Mouse (Mus musculus): ENCODE data around the gene Wnt7b. TPM values are rescaled to one million over a fixed set of nuclear protein-coding genes. Genes with fewer than 3 reads are reported as not detected.

Gene Wnt7b
- polyA plus RNA-seq, 1 experiment from 2014 or later, result 20.2 TPM

DNA sequence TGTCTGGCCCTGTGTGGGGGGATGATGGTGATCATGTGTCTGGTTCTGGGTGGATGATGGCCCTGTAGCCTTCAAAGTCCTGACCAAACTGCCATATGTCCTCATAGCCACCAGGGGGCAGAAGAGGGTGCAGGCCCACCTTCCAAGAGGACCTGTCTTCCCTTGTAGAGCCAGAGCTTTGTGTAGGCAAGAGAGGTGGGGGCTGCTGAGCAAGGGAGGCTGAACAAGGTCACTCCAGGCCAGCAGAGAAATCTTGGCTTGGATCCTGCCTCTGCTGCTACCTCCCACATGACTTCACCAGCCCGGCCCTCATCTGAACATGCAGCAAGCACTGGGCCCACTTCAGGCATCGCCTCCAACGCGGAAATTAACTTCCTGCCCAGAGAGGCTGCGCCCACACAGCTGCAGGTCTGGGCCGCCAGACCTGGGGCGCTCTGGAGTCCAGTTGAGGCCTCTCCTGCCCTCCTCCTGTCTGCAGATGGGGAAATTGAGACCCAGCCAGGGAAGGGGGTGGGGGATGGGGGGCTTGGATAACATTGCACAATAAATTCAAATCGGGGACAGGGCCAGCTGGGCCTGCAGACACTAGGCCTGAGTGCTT, 28.4 kb upstream of the Wnt7b start:
- Histone ChIP-seq H3K36me3 (no peaks in the 10 kb centered on the region), H3K4me2 (peak overlapping the region; percentile 17), H3K27me3 (replicated peaks) (no peaks in the 10 kb centered on the region), H3K9me3 (replicated peaks) (no peaks in the 10 kb centered on the region), H3K9ac (replicated peaks) (0 out of 2 replicates have a peak overlapping the region, but pooled peaks have one; percentile 26), H3K4me3 (replicated peaks) (no peak overlapping the region), H3K27ac (replicated peaks) (peak overlapping the region; percentile 83), H3K4me1 (peaks cover 50% of the 10 kb centered on the region)
- ATAC-seq (ENCODE audit: low FRiP score), result peak; percentile 66
- WGBS, result 30% methylated on average over 8 of the region's 8 CpGs

DNA sequence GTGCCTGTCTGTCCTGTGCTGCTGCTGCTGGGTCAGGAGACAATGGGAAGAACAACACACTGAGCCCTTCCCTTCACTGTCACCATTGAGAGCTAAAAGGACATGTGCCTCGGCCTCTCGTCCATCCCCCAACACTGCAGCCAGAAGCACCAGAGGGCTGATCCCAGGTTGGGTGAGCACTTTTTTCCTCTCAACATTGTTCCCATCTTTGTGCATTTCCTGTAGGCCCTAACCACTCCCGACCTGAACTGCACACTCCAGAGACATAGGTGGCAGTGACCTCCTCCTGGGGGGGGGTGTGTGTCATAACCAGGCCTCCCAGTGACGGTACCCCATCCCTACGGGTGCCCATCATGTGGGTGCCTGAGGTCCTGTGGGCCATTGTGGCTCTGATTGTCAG, 27.8 kb upstream of the Wnt7b start:
- no peak overlapping the region for H3K4me3 ChIP-seq (replicated peaks)
- no peak overlapping the region for H3K4me2 ChIP-seq
- 70% methylated on average over 5 of the region's 5 CpGs for WGBS
- no peaks in the 10 kb centered on the region for H3K9me3 ChIP-seq (replicated peaks)
- peak overlapping the region; percentile 83 for H3K27ac ChIP-seq (replicated peaks)
- H3K4me1 ChIP-seq, result peaks cover 45% of the 10 kb centered on the region
- ATAC-seq (ENCODE audit: low FRiP score), result 0 out of 2 replicates have a peak, but pooled peaks have one; percentile 7
- H3K9ac ChIP-seq (replicated peaks), result no peak overlapping the region
- no peaks in the 10 kb centered on the region for H3K27me3 ChIP-seq (replicated peaks)
- no peaks in the 10 kb centered on the region for H3K36me3 ChIP-seq

DNA sequence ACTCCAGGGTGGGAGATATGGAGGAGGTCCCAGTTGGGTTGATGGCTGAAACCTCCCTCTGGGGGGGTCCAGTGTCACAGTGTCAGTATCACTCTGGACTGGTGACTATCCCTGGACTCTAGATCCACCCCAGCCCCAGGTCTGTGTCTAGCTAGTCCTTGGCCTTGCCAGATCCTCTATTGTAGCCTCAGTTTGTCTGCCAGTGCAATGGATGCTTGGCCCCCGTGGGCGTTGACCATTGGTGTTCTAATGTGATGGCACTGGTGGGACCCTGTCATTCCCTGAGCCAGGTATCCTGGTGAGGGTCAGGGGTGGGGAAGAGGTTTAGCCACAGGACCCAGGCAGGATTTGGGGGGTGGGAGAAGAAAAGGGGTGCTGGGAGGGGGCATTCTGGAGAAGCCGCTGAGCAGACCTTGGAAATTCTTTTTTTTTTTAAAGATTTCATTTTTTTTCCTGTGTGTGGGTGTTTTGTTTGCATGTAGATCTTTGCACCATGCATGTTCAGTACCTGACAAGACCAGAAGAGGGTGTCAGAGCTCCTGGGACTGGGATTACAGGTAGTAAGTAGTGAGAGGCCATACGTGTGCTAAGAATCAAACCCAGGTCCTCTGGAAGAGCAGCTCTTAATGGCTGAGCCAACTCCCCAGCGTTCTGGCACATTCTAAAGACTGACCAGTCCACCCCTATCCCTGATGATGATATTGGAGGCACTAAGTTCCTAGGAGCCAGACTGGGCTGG, 27.2 kb upstream of the Wnt7b start:
- 85% methylated on average over 5 of the region's 5 CpGs for WGBS
- no peak for ATAC-seq (ENCODE audit: low FRiP score)
- H3K27me3 ChIP-seq (replicated peaks), result no peaks in the 10 kb centered on the region
- peaks cover 38% of the 10 kb centered on the region for H3K4me1 ChIP-seq
- no peak overlapping the region for H3K9ac ChIP-seq (replicated peaks)
- H3K27ac ChIP-seq (replicated peaks), result no peak overlapping the region
- H3K36me3 ChIP-seq, result no peaks in the 10 kb centered on the region
- H3K4me3 ChIP-seq (replicated peaks), result no peak overlapping the region
- no peak overlapping the region for H3K4me2 ChIP-seq
- H3K9me3 ChIP-seq (replicated peaks), result no peaks in the 10 kb centered on the region

DNA sequence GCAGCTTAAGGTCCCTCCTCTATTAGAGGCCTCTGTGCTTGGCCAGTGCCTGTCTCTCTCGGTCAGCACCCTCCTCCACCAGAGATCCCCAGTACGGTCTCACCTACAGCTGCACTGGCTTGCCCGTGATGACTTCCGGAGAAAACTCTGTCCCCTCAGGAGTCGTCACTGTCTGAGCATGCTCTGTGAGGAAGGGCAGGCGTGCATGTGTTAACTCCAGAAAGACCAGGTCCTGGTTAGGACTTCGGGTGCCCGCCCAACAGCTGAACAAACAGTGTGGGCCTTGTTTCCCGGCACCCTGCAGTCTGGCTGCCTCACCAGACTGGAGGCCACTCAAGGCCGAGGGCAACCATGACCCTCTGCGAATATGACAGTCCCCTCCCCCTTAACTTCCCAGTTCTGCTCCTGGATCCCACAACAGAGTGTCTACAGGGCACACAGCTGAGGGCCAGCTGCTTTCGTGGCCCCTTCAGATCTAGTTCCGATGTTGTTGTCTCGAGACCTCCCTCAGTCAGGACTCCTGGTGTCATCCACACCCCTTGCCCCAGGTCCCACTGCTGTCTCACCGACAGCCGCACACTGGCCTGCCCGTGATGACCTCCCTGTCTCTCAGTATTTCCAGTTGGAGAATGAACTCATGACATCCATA, 23.8 kb upstream of the Wnt7b start:
- Histone ChIP-seq H3K4me1 (peaks cover 15% of the 10 kb centered on the region), H3K36me3 (no peaks in the 10 kb centered on the region), H3K4me3 (replicated peaks) (no peak overlapping the region), H3K27ac (replicated peaks) (no peak overlapping the region), H3K9me3 (replicated peaks) (no peaks in the 10 kb centered on the region), H3K9ac (replicated peaks) (no peak overlapping the region), H3K27me3 (replicated peaks) (no peaks in the 10 kb centered on the region), H3K4me2 (peak overlapping the region; percentile 38)
- 58% methylated on average over 17 of the region's 17 CpGs for WGBS
- ATAC-seq (ENCODE audit: low FRiP score), result no peak

DNA sequence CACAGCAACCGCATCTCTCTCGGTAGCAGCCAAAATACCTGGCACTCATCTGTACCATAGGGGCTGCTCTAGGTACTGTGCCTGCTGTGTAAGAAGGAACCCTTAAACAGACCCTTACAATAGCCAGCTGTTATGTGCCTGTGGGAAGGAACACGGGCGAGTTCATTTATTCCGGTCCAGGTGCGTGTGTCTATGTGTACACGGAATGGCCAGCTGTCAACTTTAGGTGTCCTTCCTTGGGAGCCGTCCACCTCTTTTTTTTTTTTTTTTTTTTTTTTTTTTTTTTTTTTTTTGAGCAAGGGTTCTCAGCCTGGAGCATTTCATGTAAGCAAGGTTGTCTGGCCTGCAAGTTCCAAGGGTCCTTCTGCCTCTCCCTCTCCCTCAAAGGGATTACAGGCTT, 22.7 kb upstream of the Wnt7b start:
- H3K4me1 ChIP-seq, result peaks cover 11% of the 10 kb centered on the region; the same call in 1 of the 2 replicates
- H3K9ac ChIP-seq (replicated peaks), result no peak overlapping the region
- WGBS, result 83% methylated on average over 8 of the region's 8 CpGs
- H3K27me3 ChIP-seq (replicated peaks), result no peaks in the 10 kb centered on the region
- no peak overlapping the region for H3K4me3 ChIP-seq (replicated peaks)
- no peaks in the 10 kb centered on the region for H3K9me3 ChIP-seq (replicated peaks)
- H3K36me3 ChIP-seq, result no peaks in the 10 kb centered on the region
- H3K4me2 ChIP-seq, result no peak overlapping the region
- no peak for ATAC-seq (ENCODE audit: low FRiP score)
- H3K27ac ChIP-seq (replicated peaks), result no peak overlapping the region

DNA sequence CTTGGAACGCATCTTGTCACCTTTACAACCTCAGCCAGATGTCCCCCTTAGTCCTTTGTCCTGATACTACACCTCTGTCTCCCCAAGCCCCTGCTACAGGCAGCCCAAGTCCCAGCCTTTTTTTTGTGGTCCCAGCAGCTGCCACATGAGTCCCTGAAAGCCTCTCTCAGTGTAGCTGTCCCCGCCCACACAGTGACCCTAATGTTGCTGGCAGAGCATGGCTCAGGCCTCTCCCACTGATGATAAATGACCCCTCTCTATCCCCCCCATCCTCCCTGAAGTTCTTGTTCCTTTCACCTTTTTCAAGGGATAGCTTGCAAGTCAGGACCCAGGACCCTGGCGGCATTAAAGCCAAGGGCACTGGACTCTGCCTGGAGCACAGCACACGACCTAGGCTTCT, 22.2 kb upstream of the Wnt7b start:
- no peak overlapping the region for H3K27ac ChIP-seq (replicated peaks)
- WGBS, result 67% methylated on average over 4 of the region's 4 CpGs
- H3K27me3 ChIP-seq (replicated peaks), result no peaks in the 10 kb centered on the region
- no peaks in the 10 kb centered on the region for H3K36me3 ChIP-seq
- ATAC-seq (ENCODE audit: low FRiP score), result no peak
- H3K9ac ChIP-seq (replicated peaks), result no peak overlapping the region
- no peaks in the 10 kb centered on the region for H3K9me3 ChIP-seq (replicated peaks)
- H3K4me3 ChIP-seq (replicated peaks), result no peak overlapping the region
- no peak overlapping the region for H3K4me2 ChIP-seq
- peaks cover 15% of the 10 kb centered on the region for H3K4me1 ChIP-seq

DNA sequence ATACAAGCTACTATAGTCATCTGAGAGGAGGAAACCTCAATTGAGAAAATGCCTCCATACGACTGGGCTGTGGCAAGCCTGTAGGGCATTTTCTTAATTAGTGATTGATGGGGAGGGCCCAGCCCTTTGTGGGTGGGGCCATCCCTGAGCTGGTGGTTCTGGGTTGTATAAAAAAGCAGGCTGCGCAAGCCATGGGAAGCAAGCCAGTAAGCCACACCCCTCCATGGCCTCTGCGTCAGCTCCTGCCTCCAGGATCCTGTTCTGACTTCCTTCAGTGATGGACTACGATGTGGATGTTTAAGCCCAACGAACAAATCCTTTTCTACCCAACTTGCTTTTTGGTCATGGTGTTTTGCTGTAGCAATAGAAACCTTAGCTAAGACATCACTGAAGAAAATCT, 21.1 kb upstream of the Wnt7b start:
- H3K9me3 ChIP-seq (replicated peaks), result no peaks in the 10 kb centered on the region
- ATAC-seq (ENCODE audit: low FRiP score), result no peak
- H3K4me2 ChIP-seq, result no peak overlapping the region
- H3K4me3 ChIP-seq (replicated peaks), result no peak overlapping the region
- peaks cover 17% of the 10 kb centered on the region for H3K4me1 ChIP-seq
- H3K27me3 ChIP-seq (replicated peaks), result no peaks in the 10 kb centered on the region
- 46% methylated on average over 5 of the region's 5 CpGs for WGBS
- H3K9ac ChIP-seq (replicated peaks), result no peak overlapping the region
- no peaks in the 10 kb centered on the region for H3K36me3 ChIP-seq
- H3K27ac ChIP-seq (replicated peaks), result no peak overlapping the region

DNA sequence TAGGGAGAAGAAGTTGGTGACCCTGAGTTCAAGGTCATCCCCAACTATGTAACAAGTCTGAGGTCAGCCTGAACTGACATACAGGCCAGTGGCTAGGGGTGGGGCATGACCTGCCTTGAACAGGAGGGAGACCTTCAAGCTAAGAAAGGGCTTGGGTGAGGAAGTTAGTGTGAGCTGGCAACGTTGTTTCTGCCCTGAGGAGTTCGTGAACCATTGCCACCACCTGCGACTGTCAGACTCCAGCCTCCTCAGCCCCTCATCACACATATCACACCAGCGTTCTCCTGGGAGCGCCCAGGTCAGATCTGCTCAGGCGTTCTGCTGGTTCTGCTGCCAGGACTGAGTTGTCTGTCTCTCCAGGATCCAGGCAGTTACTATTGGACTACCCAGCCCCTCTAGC, 20.5 kb upstream of the Wnt7b start:
- Histone ChIP-seq H3K4me2 (no peak overlapping the region), H3K9ac (replicated peaks) (no peak overlapping the region), H3K4me1 (peaks cover 17% of the 10 kb centered on the region), H3K27ac (replicated peaks) (no peak overlapping the region), H3K4me3 (replicated peaks) (no peak overlapping the region), H3K36me3 (no peaks in the 10 kb centered on the region), H3K9me3 (replicated peaks) (no peaks in the 10 kb centered on the region), H3K27me3 (replicated peaks) (no peaks in the 10 kb centered on the region)
- ATAC-seq (ENCODE audit: low FRiP score), result no peak
- WGBS, result 85% methylated on average over 6 of the region's 6 CpGs

DNA sequence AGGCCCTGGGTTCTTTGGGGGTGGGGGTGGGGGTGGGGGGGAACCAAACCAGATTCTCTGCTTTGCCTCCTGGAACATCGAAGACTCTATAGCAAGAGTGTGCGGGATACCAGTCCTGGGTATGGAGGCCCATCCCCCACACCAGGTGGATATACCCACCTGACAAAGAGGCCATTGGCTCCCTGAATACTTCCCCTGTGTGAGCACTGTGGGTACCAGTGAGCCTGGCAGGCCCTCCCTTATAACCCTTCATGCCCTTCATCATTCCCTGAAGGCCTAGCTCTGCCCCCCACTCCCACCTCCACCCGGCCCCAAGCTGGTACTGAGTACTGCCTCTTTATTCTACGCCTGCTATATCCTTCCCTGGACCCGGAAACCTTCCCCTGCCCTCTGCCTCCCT, 19.7 kb upstream of the Wnt7b start:
- H3K4me3 ChIP-seq (replicated peaks), result no peak overlapping the region

DNA sequence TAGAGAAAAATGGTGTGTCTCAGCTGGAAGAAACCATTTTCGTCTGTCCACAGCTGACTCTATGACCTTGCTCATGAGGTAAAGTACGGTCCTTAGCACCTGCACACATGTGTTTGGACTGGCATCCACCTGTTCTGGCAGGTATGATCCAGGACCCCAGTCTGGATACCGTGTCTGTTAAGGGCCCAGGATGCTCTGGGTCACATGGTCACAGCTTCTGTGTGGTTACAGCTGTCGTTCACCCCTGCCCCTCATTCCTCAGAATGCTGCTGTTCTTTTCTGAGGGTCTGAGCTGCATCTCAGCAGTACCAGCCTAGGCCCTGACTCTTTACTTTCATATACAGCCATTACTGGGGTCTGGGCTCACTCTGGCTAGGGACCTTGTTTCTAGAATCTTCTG, 18.9 kb upstream of the Wnt7b start:
- Histone ChIP-seq H3K4me2 (no peak overlapping the region), H3K9me3 (replicated peaks) (no peaks in the 10 kb centered on the region), H3K4me3 (replicated peaks) (no peak overlapping the region), H3K36me3 (no peaks in the 10 kb centered on the region), H3K27ac (replicated peaks) (no peak overlapping the region), H3K4me1 (peaks cover 15% of the 10 kb centered on the region), H3K9ac (replicated peaks) (no peak overlapping the region), H3K27me3 (replicated peaks) (no peaks in the 10 kb centered on the region)
- no peak for ATAC-seq (ENCODE audit: low FRiP score)
- 73% methylated on average over 4 of the region's 4 CpGs for WGBS

More for the DNA sequence above, 19.7 kb upstream of the Wnt7b start:
- Histone ChIP-seq H3K9ac (replicated peaks) (no peak overlapping the region), H3K27me3 (replicated peaks) (no peaks in the 10 kb centered on the region), H3K27ac (replicated peaks) (no peak overlapping the region), H3K4me2 (no peak overlapping the region), H3K9me3 (replicated peaks) (no peaks in the 10 kb centered on the region), H3K4me1 (peaks cover 17% of the 10 kb centered on the region), H3K36me3 (no peaks in the 10 kb centered on the region)
- 94% methylated on average over 5 of the region's 5 CpGs for WGBS
- no peak for ATAC-seq (ENCODE audit: low FRiP score)

DNA sequence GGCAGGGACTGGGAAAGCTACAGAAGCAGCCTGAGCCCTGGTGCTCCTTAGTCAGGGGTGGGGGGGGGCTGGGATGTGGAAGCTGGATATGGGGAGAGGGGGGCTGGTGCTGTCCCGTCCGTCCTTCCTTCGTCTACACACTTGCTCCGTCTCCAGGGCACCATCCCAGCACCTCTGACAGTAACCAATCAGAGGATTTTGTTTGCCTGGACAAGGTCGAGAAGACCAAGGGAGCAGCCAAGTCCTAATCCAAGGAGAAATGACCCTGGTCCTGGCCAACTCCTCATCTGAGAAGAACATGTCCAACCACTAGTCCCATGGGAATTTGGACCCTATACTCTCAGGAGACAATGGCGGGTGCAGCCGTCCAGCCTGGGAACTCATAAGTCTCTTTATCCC, 18.4 kb upstream of the Wnt7b start:
- Histone ChIP-seq H3K36me3 (no peaks in the 10 kb centered on the region), H3K27ac (replicated peaks) (no peak overlapping the region), H3K4me1 (peaks cover 11% of the 10 kb centered on the region), H3K4me2 (peak overlapping the region; percentile 22; the same call in 1 of the 2 replicates), H3K4me3 (replicated peaks) (no peak overlapping the region), H3K27me3 (replicated peaks) (no peaks in the 10 kb centered on the region), H3K9ac (replicated peaks) (no peak overlapping the region), H3K9me3 (replicated peaks) (no peaks in the 10 kb centered on the region)
- no peak for ATAC-seq (ENCODE audit: low FRiP score)
- 48% methylated on average over 7 of the region's 7 CpGs for WGBS
